Mouse (Mus musculus): ENCODE data around the gene Elf2. TPM values are rescaled to one million over a fixed set of nuclear protein-coding genes. Genes with fewer than 3 reads are reported as not detected.
"Not testable (repeated sequence)": the region's sequence is repeated elsewhere in the genome, so short reads cannot be mapped to it uniquely, and the experiment has no call there.

The Elf2 gene
- total RNA-seq, 2 experiments from 2014 or later = 50.9 to 58.2 TPM

DNA sequence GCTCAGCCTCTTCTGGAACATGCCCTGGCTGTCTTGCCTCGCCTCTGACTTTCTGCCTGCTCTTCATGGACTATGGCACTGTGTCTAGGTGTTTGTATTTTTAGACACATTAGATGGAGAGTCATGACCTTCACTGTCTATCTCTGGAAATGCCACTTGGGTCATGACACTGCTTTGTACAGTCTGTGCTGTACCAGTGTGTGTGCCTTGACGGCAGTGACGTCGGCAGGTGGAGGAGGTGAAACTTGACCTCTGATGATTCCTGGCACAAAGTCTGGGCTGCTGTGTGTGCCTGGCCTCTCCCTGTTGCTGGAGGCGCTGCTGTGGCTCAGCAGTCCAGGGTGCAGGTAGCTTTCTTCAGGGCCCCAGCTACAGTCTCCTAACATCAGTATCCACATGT is 107.0 kb downstream of the Elf2 start:
- no peak for DNase-seq

DNA sequence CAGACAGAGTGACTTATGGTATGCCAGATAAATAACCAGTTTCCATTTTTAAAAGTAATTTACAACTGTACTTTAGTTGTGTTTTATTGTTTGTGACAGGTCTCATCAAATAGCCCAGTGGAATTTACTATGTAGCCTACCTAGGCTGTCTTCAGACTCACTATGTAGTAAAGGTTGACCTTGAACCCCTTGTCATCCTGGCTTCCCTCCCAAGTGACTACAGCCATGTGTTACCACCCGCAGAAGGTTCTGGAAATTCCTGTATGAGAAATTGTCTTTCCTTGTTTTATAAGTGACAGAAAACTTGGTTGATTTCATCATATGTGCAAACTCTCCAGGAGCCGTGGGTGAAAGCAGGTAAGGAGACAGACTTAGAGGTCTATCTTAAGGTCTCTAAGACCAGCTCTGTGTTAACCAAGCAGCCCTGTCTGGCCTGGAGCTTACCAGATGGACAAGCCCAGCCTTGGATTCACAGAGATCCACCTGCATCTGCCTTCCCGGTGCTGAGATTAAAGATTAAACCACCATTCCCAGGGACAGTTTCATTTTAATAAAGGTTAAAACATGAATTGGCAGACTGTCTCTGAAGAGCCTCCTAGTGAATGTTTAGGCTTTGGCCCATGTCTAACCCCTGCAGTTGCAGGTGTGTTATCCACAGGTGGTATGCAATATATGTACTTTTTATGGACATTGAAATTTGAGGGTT is 108.1 kb downstream of the Elf2 start:
- DNase-seq = no peak

DNA sequence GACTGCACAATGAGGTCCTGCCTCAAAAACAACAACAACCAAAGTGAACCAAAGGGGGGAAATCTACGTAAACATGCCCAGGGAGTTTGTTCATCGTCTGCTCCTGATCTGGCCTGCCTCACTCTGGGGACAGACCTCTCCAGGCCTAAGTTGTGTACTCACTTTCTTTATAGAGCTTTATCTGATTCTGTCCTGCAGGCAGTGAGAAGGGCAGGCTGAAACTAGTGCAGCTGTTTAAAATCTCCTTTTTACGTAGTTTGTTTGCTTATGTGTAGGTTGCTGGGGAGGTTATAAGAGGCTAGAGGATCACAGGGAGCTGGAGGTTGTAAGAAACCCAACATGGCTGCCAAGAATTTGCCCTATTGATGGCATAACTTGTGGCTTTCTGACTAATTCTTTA is 109.0 kb downstream of the Elf2 start:
- DNase-seq = no peak

- DNase-seq = no peak
These were observed 109.6 kb downstream of the Elf2 start for GRCm38 (mm10) chr3:51230886-51231285.

- DNase-seq = no peak
These were observed 110.2 kb downstream of the Elf2 start for GRCm38 (mm10) chr3:51230146-51230835.

DNA sequence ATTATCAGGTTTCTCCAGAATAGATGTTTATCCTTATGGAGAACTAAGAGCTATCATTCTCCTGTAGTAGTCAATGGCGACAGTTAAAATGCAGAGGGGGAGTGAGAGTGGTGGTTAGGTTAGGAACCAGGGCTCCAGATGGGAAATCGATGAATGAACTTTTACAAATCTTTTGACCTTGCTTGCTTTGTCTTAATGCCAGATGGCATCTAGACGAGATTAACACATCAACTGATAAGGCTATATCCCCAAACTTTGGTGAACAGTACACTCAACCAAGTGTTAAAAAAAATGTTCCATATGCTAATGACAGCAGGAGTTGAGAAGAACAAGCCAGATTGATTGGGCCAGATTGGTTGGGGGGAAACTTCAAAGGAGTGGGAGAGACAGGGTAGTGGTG is 111.2 kb downstream of the Elf2 start:
- DNase-seq = no peak

GRCm38 (mm10) chr3:51228821-51229205 is 111.7 kb downstream of the Elf2 start:
- DNase-seq = no peak

DNA sequence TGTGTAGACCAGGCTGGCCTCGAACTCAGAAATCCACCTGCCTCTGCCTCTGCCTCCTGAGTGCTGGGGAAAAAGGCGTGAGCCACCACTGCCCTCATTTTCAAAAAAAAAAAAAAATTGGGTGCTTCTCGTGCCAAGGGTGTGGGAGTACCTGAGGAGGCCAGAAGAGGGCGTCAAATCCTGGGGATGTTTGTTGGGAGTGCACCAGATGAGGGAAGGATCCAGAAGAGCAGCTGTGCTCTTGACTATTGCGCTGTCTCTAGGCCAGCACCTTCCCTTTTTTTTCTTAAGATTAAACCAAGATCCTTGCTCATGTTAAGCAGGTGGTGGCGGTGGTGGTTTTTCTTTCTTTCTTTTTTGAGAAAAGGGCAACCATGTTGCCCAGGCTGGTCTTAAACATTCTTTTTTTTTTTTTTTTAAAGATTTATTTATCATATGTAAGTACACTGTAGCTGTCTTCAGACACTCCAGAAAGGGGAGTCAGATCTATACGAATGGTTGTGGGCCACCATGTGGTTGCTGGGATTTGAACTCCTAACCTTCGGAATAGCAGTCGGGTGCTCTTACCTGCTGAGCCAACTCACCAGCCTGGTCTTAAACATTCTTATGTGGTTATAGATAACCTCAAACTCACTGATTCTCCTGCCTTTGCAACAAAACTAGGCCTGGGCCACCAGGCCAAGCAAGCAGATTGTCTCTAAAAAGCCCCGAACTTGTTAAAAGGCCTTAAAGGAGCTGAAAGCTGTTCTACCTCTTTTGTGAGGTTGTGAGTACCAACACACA is 112.2 kb downstream of the Elf2 start:
- peak; percentile 72 for DNase-seq

GRCm38 (mm10) chr3:51226601-51227000 is 113.9 kb downstream of the Elf2 start:
- DNase-seq = no peak

DNA sequence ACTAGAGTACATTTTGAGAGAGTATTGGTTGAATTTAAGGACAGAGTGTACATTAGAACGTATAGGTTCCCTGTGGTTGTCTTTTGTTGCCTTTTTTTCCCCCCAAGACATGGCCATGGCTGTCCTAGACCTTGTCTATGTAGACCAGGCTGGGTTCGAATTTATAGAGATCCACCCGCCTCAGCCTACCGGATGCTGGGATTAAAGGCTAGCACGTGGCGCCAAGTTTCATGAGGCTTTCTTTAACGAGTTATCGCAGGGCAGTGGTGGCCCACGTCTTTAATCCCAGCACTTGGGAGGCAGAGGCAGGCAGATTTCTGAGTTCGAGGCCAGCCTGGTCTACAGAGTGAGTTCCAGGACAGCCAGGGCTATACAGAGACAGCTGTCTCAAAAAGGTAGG is 114.5 kb downstream of the Elf2 start:
- DNase-seq = no peak

DNA sequence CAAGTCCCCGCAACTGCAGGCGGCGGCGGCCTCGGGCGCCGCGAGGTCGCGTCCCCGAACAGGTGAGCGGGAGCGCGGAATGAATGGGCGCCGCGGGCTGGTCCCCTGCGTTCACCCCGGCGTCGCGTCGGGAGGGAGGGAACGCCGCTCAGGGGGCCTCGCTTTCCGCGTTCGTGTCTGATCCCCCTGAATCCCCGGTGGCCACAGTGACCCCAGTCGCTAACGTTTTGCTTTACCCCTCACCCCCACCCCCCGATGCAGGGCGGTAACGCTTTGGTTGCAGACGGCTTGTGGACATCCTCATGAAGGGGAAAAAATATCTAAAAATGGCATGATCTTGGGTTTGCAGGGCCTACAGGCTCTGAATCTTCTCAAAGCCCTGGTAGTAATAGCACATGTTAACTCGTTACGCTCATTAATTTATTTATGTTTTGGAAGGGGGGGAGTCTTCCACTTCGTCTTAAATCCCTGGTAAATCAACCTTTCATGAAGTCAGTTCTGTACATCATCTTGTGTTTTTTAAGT is 115.2 kb downstream of the Elf2 start:
- no peak for DNase-seq

DNA sequence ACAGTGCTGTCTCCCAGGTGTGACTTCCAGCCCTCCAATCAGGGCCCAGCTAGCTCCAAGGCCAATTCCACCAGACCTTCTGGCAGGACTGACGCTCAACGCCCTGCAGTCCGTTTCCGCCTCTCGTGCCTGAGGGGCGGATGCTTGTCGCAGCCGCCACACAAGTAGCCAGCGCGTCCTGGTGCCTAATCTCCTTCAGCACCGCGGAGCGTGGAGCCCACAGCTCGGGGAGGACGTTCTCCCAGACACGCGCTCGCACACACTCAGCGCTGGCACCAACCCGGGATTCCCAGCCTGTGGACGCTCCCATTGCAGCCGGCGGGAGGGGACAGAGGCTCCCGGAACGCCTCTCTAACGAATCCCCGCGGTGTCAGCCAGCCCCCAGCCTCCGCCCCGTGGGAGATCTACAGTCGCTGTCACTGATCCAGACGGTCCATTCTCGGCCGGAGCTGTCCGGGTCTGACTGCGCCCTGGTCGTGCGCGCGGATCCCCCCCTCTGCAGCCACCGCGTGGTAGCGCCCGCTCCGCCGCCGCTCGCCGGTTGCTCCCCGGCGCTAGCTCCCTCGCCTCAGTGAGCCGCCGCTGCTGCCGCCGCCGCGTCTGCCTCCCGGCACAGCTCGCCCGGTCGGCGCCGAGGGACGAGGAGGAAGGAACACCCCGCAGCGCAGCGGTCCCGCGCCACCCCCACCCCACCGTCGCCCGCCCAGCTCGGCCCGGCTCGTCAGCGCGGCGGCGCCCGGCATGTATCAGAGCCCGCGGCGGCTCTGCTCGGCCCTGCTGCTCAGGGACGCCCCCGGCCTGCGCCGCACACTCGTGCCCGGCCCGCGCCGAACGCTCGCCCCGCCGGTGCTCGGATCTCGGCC is 115.9 kb downstream of the Elf2 start, which contains the start of gene Noct:
Noct (plus strand) TSS at position 85 of the 863 bp plus-strand sequence.
- peak; percentile 88 for DNase-seq

DNA sequence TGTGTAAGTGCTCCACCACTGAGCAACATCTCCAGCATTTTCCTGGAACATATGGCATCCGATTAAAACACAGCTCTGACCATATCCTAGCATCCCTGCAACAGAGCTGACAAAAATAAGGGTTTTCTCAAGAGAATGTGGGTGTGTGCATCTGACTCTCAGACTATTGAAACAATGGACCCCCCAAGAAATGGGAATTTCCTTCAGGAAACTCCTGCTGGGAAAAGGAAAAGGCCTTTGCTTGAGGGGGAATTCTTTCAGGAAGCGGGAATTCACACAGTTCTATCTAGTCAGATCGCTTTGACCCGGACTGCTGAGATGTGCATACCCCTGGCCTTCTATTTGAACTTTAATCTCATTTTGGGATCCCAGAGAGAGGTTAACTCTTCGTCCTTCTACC is 116.9 kb downstream of the Elf2 start:
- no peak for DNase-seq

GRCm38 (mm10) chr3:51222834-51223460 is 117.5 kb downstream of the Elf2 start:
- DNase-seq = no peak

DNA sequence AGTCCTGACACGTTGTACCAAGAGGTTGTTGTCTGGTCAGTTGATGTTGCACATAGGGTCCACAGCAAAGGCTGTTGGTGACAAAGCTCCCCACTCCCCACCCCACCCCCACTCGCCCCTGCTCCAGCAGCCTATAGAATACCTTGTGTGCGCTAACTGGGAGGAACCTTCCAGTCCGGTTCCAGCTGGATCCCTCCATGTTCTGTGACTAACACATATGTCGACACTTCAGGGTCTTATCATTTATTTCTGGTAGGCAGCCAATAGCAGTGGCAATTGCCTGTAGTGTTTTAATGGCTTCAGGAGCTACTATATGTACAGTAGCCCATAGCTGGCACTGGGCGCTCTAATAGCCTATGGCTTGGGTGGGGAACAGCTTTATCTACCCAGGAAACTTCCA is 118.2 kb downstream of the Elf2 start:
- no peak for DNase-seq

- DNase-seq = no peak
These were observed 118.6 kb downstream of the Elf2 start for GRCm38 (mm10) chr3:51221847-51222246.

- DNase-seq = no peak
These were observed 119.6 kb downstream of the Elf2 start for GRCm38 (mm10) chr3:51220846-51221245.

DNA sequence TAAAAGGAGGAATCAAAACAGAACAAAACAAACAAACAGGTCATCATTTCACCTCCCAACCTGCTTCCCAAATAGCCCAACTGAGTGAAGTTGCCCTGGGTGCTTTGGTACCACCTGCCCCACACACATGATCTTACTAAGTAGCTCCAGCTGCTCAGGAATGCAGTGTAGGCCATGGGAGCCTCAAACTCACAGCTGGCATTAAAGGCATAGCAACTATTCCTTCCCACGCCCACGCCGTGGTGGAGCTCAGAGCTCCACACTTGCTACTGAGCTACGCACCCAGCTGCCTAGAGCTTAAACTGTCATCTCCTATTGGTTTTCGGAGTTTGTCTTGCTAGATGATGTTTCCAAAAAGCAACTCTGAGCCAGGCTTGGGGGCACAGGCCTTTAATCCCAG is 121.2 kb downstream of the Elf2 start:
- no peak for DNase-seq

DNA sequence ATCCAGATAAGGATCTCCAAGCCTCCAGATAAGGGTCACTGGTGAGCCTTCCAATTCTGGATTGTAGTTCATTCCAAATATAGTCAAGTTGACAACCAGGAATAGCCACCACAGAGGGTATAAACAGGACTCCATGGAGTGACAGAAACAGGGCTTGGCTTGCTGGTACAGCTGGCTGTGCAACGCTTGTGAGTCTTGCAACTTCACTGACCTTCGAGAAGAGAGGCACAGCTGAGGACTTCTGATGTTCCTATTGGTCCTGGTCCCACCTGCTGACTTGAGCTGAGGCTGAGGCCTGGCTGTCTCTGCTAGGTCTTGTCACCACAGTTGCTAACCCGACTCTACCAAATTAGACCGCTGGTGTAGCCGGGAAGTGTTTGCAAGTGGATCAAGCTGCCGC is 122.1 kb downstream of the Elf2 start:
- DNase-seq = not testable (repeated sequence)

- DNase-seq = not testable (repeated sequence)
These were observed 124.1 kb downstream of the Elf2 start for GRCm38 (mm10) chr3:51216351-51216750.

- no peak for DNase-seq
These were observed 124.8 kb downstream of the Elf2 start for GRCm38 (mm10) chr3:51215681-51216080.

Data from gastrocnemius, postnatal 10 days (tissue).